Mouse (Mus musculus): Measurements from ENCODE around the gene Ptgr1.

Ptgr1 gene

DNA sequence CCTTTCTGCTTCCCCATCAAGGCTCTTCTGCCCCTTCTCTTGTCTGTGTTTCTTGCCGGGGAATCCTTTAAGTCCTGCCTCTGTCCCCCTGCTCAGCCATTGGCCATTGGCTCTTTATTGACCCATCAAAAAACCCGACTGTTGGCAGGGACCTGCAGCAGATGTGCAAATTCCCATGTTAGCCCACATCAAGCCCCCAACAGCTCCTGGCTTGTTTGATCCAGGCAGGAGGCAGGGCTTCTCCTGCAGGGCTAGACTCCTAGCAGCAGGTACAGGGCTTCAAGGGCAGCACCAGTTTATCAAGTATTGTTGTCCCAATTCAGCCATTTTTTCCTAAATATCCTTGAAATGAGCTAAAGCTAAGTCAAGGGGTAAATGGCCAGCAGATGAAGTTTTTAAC, 60.8 kb downstream of the Ptgr1 start:
- no peak for DNase-seq (ENCODE audit: low read depth)

GRCm38 (mm10) chr4:58925664-58926063, 61.3 kb downstream of the Ptgr1 start:
- no peak for DNase-seq (ENCODE audit: low read depth)

DNA sequence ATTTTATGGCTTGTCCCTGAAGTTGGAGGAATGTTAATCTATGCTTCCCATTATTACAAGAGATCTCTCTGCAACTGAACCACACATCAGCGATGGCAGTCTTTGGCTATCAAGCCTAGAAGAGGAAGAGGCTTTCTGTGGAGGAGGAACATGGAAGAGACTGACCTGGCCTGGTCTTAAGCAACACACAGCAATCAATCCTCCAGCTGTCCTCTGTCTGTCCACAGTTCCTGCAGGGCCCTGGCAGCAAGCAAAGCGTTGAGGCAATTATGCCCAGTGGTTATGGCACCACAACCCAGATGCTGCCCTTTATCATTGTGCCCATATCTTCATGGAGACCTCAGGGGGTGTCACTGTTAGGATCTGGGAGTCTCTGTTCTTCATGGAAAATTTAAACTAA, 63.0 kb downstream of the Ptgr1 start:
- DNase-seq (ENCODE audit: low read depth): no peak
